Mouse (Mus musculus) leukemia stem cell, adult 10-12 weeks (primary cell): ENCODE results near the gene Gm5150. TPM values are rescaled to one million over a fixed set of nuclear protein-coding genes. Genes with fewer than 3 reads are reported as not detected.

Experiments
- polyA plus RNA-seq: library from polyadenylated mRNA; stranded (reverse); fragments of >175 nt; gene quantifications from 2 replicates; pipeline ENCODE4 v1.2.3, GENCODE M21; 2012; ENCODE audit warnings: low replicate concordance

Gene Gm5150
- polyA plus RNA-seq = 0.30 TPM in 1 of 2 replicates, not detected in the other

DNA sequence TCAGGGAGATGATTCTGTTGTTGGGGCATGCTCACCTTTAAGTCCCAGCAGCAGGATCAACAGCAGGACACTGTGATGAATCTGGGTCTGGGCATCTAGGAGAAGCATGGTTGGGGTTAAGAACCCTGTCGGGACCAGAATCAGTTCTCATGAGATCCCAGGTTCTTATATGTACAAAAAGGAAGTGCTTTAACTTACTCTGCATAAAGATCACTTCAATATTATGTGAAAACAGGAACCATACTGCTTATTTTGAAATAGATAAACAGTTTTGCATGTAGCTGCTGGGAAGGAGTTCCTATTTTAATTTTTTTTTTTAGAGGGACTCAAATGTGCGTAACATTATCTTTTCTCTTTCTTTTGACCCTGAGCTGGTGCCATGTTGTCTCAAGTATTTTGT, at the start of gene Gm5150:
Gm5150 (minus strand) TSS at position 223 of the 400 bp plus-strand sequence.

Other genes starting within 250 kb of the Gm5150 start
- 0.35 TPM in 1 of 2 replicates, not detected in the other for gene Sirpb1c, start 157.9 kb downstream of the Gm5150 start, polyA plus RNA-seq